Mouse (Mus musculus): ENCODE measurements at regions not wholly inside any gene's neighbourhood (a gene's known extent, or its start where the extent isn't known, plus 50 kb on each side); places are given as distances from the start of the nearest gene placed in this dataset.

DNA sequence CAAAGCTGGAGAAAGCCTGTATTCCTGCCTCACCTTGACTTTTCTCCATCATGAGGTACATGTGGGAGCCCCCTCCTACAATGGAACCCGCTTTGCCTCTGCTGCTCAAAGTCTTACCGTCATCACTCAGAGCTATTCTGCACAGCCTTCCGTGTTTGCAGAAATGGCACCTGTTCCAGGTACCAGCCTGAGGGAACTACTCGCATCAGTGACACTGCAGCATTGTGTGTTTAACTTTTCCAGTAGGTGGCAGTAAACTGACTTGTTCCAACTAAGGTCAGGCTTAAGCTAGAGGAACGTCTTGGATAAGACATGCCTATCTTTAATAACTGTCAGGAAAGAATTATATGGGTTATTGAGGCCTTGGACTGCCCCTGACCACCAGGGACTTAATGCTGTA, 71.4 kb downstream of the Fam173b start:
- H3K27me3 ChIP-seq (ENCODE audit: insufficient read depth, low read length): no peaks in the 10 kb centered on the region
- no peak overlapping the region for H3K27ac ChIP-seq (ENCODE audit: low read depth)
- no peak for DNase-seq
- H3K9me3 ChIP-seq (ENCODE audit: low read length): no peaks in the 10 kb centered on the region
- H3K4me1 ChIP-seq (ENCODE audit: insufficient read depth): no peaks in the 10 kb centered on the region
- H3K4me3 ChIP-seq (ENCODE audit: low read depth, low read length): no peak overlapping the region
- no peak overlapping the region for H3K9ac ChIP-seq (replicated peaks)
- H3K36me3 ChIP-seq (replicated peaks; ENCODE audit: insufficient read depth, low read length): no peaks in the 10 kb centered on the region
- TF ChIP-seq EP300 (IDR thresholded peaks at IDR 0.05; ENCODE audit: low read depth) (no peak), CTCF (IDR thresholded peaks at IDR 0.05; ENCODE audit: low read depth) (peak; percentile 31)
- ATAC-seq: no peak
- H3K4me2 ChIP-seq (ENCODE audit: low read depth, low read length): no peak overlapping the region
- 45% methylated on average over 5 of the region's 5 CpGs for WGBS (ENCODE audit: insufficient replicate concordance)

DNA sequence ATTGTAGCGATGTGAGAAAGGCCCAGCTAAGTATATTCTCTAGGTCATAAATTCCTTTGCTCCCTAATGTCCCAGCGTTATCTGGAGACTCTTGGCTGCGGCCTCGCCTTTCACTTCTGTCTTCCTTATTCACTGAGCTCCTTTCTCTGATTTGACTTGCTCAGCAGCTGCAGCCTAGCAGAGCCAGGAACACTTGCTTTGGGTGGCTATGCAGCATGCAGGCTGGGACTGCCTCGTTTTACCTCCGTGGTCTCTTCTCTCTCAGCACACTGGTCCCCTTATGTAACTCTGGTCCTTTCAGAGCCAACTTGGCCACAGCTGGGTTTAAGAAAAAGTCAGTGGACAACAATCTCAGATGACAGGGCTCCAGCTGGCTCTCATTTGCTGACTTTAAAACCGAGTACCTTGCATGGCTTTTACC, 75.1 kb downstream of the Fam173b start:
- WGBS (ENCODE audit: insufficient replicate concordance): 58% methylated on average over 7 of the region's 7 CpGs
- no peak overlapping the region for H3K9ac ChIP-seq (replicated peaks)
- no peaks in the 10 kb centered on the region for H3K9me3 ChIP-seq (ENCODE audit: low read length)
- H3K4me2 ChIP-seq (ENCODE audit: low read depth, low read length): no peak overlapping the region
- no peaks in the 10 kb centered on the region for H3K27me3 ChIP-seq (ENCODE audit: insufficient read depth, low read length)
- no peaks in the 10 kb centered on the region for H3K36me3 ChIP-seq (replicated peaks; ENCODE audit: insufficient read depth, low read length)
- no peak overlapping the region for H3K27ac ChIP-seq (ENCODE audit: low read depth)
- H3K4me1 ChIP-seq (ENCODE audit: insufficient read depth): no peaks in the 10 kb centered on the region
- ATAC-seq: no peak
- no peak for TF ChIP-seq EP300 (IDR thresholded peaks at IDR 0.05; ENCODE audit: low read depth)
- no peak for TF ChIP-seq CTCF (IDR thresholded peaks at IDR 0.05; ENCODE audit: low read depth)
- DNase-seq: no peak
- no peak overlapping the region for H3K4me3 ChIP-seq (ENCODE audit: low read depth, low read length)

DNA sequence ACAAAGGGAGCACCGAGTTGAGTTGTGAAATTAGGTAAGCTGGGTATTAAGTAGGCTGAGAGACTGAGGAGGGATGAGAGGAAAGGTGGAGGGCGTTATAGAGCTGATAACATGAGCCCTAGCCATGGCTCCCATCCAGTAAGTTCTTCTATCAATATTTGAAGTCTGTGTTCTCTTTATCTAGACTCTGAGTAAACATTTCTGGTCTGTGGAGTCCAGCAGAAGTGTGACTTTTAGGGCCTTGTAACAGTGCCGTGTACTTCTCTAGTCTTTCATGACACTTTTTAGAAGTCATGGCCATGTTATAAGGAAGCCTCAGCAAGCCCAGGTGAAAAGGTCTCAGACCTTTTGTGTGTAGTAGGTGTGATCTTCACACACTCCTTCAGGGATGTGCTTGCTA, 91.5 kb downstream of the Fam173b start:
- 46% methylated on average over 3 of the region's 3 CpGs for WGBS (ENCODE audit: insufficient replicate concordance)
- Histone ChIP-seq H3K27me3 (ENCODE audit: insufficient read depth, low read length) (no peaks in the 10 kb centered on the region), H3K4me2 (ENCODE audit: low read depth, low read length) (no peak overlapping the region), H3K9me3 (ENCODE audit: low read length) (no peaks in the 10 kb centered on the region), H3K27ac (ENCODE audit: low read depth) (no peak overlapping the region), H3K4me1 (ENCODE audit: insufficient read depth) (no peaks in the 10 kb centered on the region), H3K36me3 (replicated peaks; ENCODE audit: insufficient read depth, low read length) (no peaks in the 10 kb centered on the region), H3K9ac (replicated peaks) (no peak overlapping the region), H3K4me3 (ENCODE audit: low read depth, low read length) (no peak overlapping the region)
- ATAC-seq (no peak), DNase-seq (no peak)
- TF ChIP-seq CTCF (IDR thresholded peaks at IDR 0.05; ENCODE audit: low read depth) (no peak), EP300 (IDR thresholded peaks at IDR 0.05; ENCODE audit: low read depth) (no peak)

DNA sequence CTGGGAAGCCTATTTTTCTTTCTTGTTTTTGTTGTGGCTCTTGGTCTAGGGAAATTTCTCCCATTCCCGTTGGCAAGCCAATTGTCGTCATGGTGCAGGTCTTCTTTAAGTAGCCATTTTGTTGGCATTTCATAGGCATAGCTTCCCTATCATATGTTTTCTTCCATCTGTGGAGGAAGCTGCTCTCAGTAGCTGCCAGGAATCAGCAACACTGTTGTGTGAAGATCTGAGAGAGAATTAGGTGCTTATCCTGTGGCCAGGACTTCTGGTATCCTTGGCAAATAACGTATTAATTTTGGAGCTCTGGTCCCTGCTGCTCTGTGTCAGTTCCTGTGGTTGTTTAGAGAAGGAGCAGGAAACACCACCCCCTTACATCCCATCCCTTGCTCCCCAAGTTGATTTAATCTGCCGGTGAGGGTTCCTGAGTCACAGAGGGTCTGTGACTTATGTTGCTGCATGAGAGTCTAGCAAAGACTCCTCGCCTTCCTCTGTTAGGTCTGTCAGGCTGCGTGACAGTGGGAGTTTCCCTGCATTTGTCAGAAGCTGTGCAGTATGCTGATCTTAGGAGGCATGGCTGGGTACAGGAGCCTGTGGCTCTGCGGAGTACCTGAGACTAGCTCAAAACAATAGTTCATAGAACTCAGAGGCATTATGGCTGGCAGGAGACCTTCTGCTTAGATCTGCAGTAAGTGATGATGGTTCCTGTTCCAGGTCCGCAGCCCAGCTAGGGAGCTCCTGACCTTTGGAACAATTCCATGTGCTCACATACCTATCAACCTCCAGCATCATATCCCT, 93.4 kb downstream of the Fam173b start:
- no peak overlapping the region for H3K9ac ChIP-seq (replicated peaks)
- H3K9me3 ChIP-seq (ENCODE audit: low read length): no peaks in the 10 kb centered on the region
- no peak overlapping the region for H3K4me3 ChIP-seq (ENCODE audit: low read depth, low read length)
- DNase-seq (no peak), ATAC-seq (no peak)
- H3K27me3 ChIP-seq (ENCODE audit: insufficient read depth, low read length): no peaks in the 10 kb centered on the region
- WGBS (ENCODE audit: insufficient replicate concordance): 77% methylated on average over 8 of the region's 8 CpGs
- no peaks in the 10 kb centered on the region for H3K36me3 ChIP-seq (replicated peaks; ENCODE audit: insufficient read depth, low read length)
- H3K4me2 ChIP-seq (ENCODE audit: low read depth, low read length): no peak overlapping the region
- no peaks in the 10 kb centered on the region for H3K4me1 ChIP-seq (ENCODE audit: insufficient read depth)
- no peak overlapping the region for H3K27ac ChIP-seq (ENCODE audit: low read depth)
- TF ChIP-seq CTCF (IDR thresholded peaks at IDR 0.05; ENCODE audit: low read depth): no peak
- no peak for TF ChIP-seq EP300 (IDR thresholded peaks at IDR 0.05; ENCODE audit: low read depth)

DNA sequence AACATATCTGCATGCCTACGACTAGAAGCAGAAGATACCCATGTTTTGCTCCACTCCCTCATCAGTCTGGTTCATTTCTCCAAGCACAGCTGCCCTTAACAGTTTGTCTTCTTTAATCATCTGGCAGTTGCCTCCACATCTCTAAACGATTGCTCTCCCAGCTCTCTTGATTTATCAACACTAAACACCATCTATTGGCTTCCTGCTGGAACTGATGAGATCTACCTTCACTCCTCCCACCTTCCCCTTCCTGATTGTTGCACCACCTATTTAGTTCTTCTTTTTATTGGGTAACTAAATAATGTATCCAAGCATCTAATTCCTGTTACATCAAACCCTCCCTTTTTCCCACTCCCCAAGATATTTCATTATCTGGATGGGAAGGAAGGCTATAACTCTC, 101.7 kb downstream of the Fam173b start:
- H3K27me3 ChIP-seq (ENCODE audit: insufficient read depth, low read length): no peaks in the 10 kb centered on the region

DNA sequence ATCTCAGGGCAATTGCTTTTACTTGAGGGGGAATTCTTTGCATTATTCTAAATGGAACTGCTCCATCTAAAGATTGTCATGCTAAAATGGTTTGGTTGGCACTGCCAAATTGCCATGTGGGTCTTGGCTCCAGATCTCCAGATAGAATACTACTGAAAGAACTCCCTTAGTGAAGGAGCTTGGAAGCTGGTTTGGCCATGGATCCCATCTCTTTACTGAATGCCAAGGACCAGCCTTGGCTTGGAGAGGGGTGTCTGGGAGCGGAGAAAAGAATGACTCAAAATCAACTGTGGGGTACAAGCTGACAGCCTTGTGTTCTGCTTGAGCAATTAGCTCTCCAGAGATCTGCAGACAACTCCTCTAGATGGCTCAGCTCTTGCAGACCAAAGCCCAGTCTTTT, 105.8 kb downstream of the Fam173b start:
- DNase-seq (no peak), ATAC-seq (no peak)
- no peak overlapping the region for H3K27ac ChIP-seq (ENCODE audit: low read depth)
- WGBS (ENCODE audit: insufficient replicate concordance): 94% methylated on average over 1 of the region's 1 CpGs
- no peak overlapping the region for H3K4me3 ChIP-seq (ENCODE audit: low read depth, low read length)
- H3K27me3 ChIP-seq (ENCODE audit: insufficient read depth, low read length): no peaks in the 10 kb centered on the region
- no peak overlapping the region for H3K9ac ChIP-seq (replicated peaks)
- no peak for TF ChIP-seq CTCF (IDR thresholded peaks at IDR 0.05; ENCODE audit: low read depth)
- TF ChIP-seq EP300 (IDR thresholded peaks at IDR 0.05; ENCODE audit: low read depth): no peak
- no peaks in the 10 kb centered on the region for H3K4me1 ChIP-seq (ENCODE audit: insufficient read depth)
- no peak overlapping the region for H3K4me2 ChIP-seq (ENCODE audit: low read depth, low read length)
- H3K9me3 ChIP-seq (ENCODE audit: low read length): no peaks in the 10 kb centered on the region; the same call in none of the 2 replicates
- H3K36me3 ChIP-seq (replicated peaks; ENCODE audit: insufficient read depth, low read length): no peaks in the 10 kb centered on the region

More for the DNA sequence above, 101.7 kb downstream of the Fam173b start:
- no peak overlapping the region for H3K9ac ChIP-seq (replicated peaks)
- H3K4me3 ChIP-seq (ENCODE audit: low read depth, low read length): no peak overlapping the region
- WGBS (ENCODE audit: insufficient replicate concordance): 62% methylated on average over 2 of the region's 2 CpGs
- no peaks in the 10 kb centered on the region; the same call in none of the 2 replicates for H3K9me3 ChIP-seq (ENCODE audit: low read length)
- no peak for DNase-seq
- H3K4me2 ChIP-seq (ENCODE audit: low read depth, low read length): no peak overlapping the region
- no peak overlapping the region for H3K27ac ChIP-seq (ENCODE audit: low read depth)
- TF ChIP-seq CTCF (IDR thresholded peaks at IDR 0.05; ENCODE audit: low read depth): no peak
- no peak for TF ChIP-seq EP300 (IDR thresholded peaks at IDR 0.05; ENCODE audit: low read depth)
- no peaks in the 10 kb centered on the region for H3K36me3 ChIP-seq (replicated peaks; ENCODE audit: insufficient read depth, low read length)
- ATAC-seq: no peak
- no peaks in the 10 kb centered on the region for H3K4me1 ChIP-seq (ENCODE audit: insufficient read depth)

Data from liver, postnatal 0 days (tissue).